Mouse (Mus musculus) stomach, embryonic 14.5 days (tissue): Measurements from ENCODE around the gene Stxbp3. TPM values are rescaled to one million over a fixed set of nuclear protein-coding genes. Genes with fewer than 3 reads are reported as not detected.
A peak's percentile ranks its signal among the peaks of the same experiment; 100 is the strongest.

ENCODE experiments used
- ATAC-seq: fragments of 200-750 bp; cut with Nextera tagmentation; 2 replicates; pipeline ENCODE4 v1.8.0; 2017; ENCODE audit warnings: low read depth, moderate TSS enrichment; ENCODE audit not compliant: insufficient number of reproducible peaks, insufficient read depth, low FRiP score
- H3K27ac ChIP-seq: fragments of 300-500 bp; sonication (generic); 2 replicates; pipeline ENCODE4 v1.5.1; 2014; ENCODE audit warnings: mild to moderate bottlenecking, low read length, moderate library complexity, mixed read lengths
- H3K27me3 ChIP-seq: fragments of 300-500 bp; sonication (generic); 2 replicates; pipeline ENCODE4 v1.6.1; 2014; ENCODE audit warnings: low read length, control low read depth, mixed read lengths; ENCODE audit not compliant: control insufficient read depth, insufficient read depth
- H3K36me3 ChIP-seq: fragments of 300-500 bp; sonication (generic); 2 replicates; pipeline ENCODE4 v1.6.1; 2014; ENCODE audit warnings: mild to moderate bottlenecking, control low read depth, low read length, moderate library complexity, mixed read lengths; ENCODE audit not compliant: control insufficient read depth, insufficient read depth
- H3K4me1 ChIP-seq: fragments of 300-500 bp; sonication (generic); 2 replicates; pipeline ENCODE4 v1.6.1; 2014; ENCODE audit warnings: low read length, control low read depth, mixed read lengths; ENCODE audit not compliant: control insufficient read depth, insufficient read depth
- H3K4me2 ChIP-seq: fragments of 300-500 bp; sonication (generic); replicated peaks from 2 replicates; pipeline ENCODE4 v1.6.1; 2014; ENCODE audit warnings: low read depth, low read length, control low read depth
- H3K4me3 ChIP-seq: fragments of 300-500 bp; sonication (generic); 2 replicates; pipeline ENCODE4 v1.5.1; 2014; ENCODE audit warnings: low read depth, low read length, control low read depth
- H3K9ac ChIP-seq: fragments of 300-500 bp; sonication (generic); replicated peaks from 2 replicates; pipeline ENCODE4 v1.6.1; 2014; ENCODE audit warnings: low read depth, mild to moderate bottlenecking, control low read depth, low read length, moderate library complexity, mixed read lengths
- H3K9me3 ChIP-seq: fragments of 300-500 bp; sonication (generic); 2 replicates; pipeline ENCODE4 v1.6.1; 2016; ENCODE audit warnings: low read depth, low read length, control low read depth; ENCODE audit not compliant: control insufficient read depth
- WGBS: fragments of 180-500 bp; shearing (Covaris S2); extraction: QIAGEN DNeasy Blood & Tissue Kit; methylation state at CpG from one replicate; pipeline ENCODE4 v1.1.7; 2014; 5-methylcytosine and 5-hydroxymethylcytosine counted together
- polyA plus RNA-seq: library from polyadenylated mRNA; unstranded; fragments of >200 nt; fragmentation: Nextera tagmentation; extraction: Ambion mirVana; gene quantifications from 2 replicates; pipeline ENCODE4 v1.2.1, GENCODE M21; 2014

Gene Stxbp3
- polyA plus RNA-seq, 1 experiment from 2014 or later: 43.6 TPM

DNA sequence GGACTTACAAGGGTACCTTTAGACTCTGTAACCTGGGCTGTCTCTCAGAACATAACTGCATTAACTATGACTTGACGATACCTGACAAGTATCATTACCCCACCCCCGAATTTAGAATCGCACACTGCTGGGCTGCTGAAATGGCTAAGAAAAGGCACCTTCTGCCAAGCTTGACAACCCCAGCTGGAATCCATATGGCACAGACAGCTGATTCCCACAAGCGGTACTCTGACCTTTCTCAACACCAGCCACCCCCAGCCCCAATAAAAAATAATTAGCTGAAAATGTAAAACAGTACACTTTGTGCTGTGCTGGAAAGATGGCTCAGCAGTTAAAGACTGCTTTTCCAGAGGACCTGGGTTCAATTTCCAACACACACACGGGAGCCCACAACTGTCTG lies 51.0 kb downstream of the Stxbp3 start:
- no peak overlapping the region for H3K27ac ChIP-seq
- ATAC-seq: no peak
- no peak overlapping the region for H3K4me2 ChIP-seq
- 76% methylated on average over 5 of the region's 5 CpGs for WGBS
- H3K4me1 ChIP-seq: no peaks in the 10 kb centered on the region
- H3K36me3 ChIP-seq: peaks cover 8% of the 10 kb centered on the region; the same call in 1 of the 2 replicates
- H3K4me3 ChIP-seq: no peak overlapping the region
- H3K9ac ChIP-seq: no peak overlapping the region
- no peaks in the 10 kb centered on the region for H3K9me3 ChIP-seq
- no peaks in the 10 kb centered on the region for H3K27me3 ChIP-seq

GRCm38 (mm10) chr3:108788455-108788794 lies 51.9 kb downstream of the Stxbp3 start:
- Histone ChIP-seq H3K4me2 (no peak overlapping the region), H3K27me3 (no peaks in the 10 kb centered on the region), H3K4me3 (no peak overlapping the region), H3K9me3 (no peaks in the 10 kb centered on the region), H3K36me3 (peaks cover 4% of the 10 kb centered on the region; the same call in 1 of the 2 replicates), H3K27ac (no peak overlapping the region), H3K4me1 (no peaks in the 10 kb centered on the region), H3K9ac (no peak overlapping the region)
- 82% methylated on average over 4 of the region's 4 CpGs for WGBS
- ATAC-seq: no peak

DNA sequence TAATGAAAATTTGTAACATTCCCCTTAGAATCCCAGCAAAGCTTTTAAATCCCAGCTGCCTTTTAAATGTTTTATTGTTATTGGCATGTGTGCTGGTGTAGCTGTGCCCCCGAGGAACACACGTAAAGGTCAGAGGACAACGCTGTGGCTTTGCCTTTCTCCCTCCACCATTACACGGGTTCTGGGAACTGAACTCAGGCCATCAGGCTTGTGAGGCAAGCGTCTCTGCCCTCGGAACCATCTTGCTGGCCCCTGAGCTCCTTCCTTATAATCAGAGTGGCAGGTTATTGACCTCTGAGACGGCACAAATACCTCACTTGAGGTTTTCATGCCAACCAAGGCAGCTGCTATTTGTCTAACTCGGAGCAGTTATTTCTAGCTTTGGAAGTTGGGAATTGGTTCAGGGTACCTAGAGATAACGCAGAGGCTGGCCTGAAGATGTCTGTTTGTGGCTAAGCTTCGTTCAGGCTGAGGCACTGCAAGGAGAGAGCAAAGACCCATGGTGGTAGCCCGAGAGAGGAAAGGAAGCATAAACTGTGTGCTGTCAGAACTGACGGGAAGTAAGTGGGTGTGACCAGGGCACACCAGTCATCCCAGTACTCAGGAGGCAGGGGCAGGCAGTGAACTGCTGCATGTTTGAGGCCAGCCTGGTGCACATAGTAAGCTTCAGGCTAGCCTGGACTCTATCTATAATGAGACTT lies 52.4 kb downstream of the Stxbp3 start:
- Histone ChIP-seq H3K27me3 (no peaks in the 10 kb centered on the region), H3K9ac (no peak overlapping the region), H3K4me1 (no peaks in the 10 kb centered on the region), H3K27ac (no peak overlapping the region), H3K36me3 (peaks cover 4% of the 10 kb centered on the region; the same call in 1 of the 2 replicates), H3K4me2 (no peak overlapping the region), H3K9me3 (no peaks in the 10 kb centered on the region), H3K4me3 (no peak overlapping the region)
- no peak for ATAC-seq
- WGBS: 54% methylated on average over 12 of the region's 12 CpGs

- Histone ChIP-seq H3K4me1 (0 out of 2 replicates have a peak, but pooled peaks cover under 1% of the 10 kb centered on the region), H3K4me2 (no peak overlapping the region), H3K27ac (no peak overlapping the region), H3K36me3 (no peaks in the 10 kb centered on the region), H3K4me3 (no peak overlapping the region), H3K27me3 (no peaks in the 10 kb centered on the region), H3K9me3 (no peaks in the 10 kb centered on the region), H3K9ac (no peak overlapping the region)
- WGBS: 70% methylated on average over 6 of the region's 6 CpGs
- no peak for ATAC-seq
Measured at GRCm38 (mm10) chr3:108786520-108786919, 53.8 kb downstream of the Stxbp3 start.

DNA sequence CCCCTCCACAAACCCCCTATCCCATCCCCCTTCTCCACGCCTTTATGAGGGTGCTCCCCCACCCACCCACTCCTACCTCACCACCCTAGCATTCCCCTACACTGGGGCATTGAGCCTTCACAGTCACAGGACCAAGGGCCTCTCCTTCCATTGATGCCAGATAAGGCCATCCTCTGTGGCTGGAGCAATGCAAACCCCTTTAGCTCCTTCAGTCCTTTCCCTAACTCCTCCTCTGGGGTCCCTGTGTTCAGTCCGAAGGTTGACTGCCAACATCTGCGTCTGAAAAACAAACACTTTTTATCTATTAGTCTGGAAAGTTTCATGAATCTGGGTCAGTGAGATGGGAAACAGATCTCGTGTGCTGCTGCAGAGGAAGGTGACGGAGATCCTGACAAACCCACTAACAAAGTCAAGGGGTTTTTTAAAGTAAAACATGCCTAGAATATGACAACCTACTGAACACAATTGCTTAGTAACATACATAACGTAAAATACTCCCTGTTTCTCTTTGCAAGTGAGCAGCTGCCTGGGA lies 57.9 kb downstream of the Stxbp3 start:
- Histone ChIP-seq H3K9ac (no peak overlapping the region), H3K4me1 (peaks cover 7% of the 10 kb centered on the region; the same call in 1 of the 2 replicates), H3K9me3 (no peaks in the 10 kb centered on the region), H3K27me3 (no peaks in the 10 kb centered on the region), H3K4me2 (no peak overlapping the region), H3K36me3 (no peaks in the 10 kb centered on the region), H3K4me3 (no peak overlapping the region), H3K27ac (peak overlapping the region; percentile 59; the same call in 1 of the 2 replicates)
- 34% methylated on average over 6 of the region's 6 CpGs for WGBS
- peak; percentile 28; the same call in 1 of the 2 replicates for ATAC-seq

DNA sequence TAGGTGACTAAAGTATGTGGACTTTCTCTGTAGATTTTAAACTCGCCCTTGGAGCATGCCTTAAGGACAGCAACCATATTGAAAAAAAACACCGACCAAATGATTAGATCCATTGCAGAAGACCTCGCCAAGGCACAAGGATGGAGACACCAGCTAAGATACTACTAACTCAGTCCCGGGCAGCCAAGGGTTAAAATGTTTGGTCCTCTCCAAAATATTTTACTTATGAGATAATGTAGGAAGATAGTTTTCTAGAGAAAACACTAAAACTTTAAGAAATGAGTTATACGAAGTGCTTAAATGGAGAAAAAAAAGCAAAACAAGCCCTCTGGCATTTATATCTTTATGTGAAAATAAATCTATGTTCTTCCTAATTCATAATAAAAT lies 58.4 kb downstream of the Stxbp3 start:
- Histone ChIP-seq H3K9ac (no peak overlapping the region), H3K4me3 (no peak overlapping the region), H3K9me3 (no peaks in the 10 kb centered on the region), H3K36me3 (no peaks in the 10 kb centered on the region), H3K27ac (no peak overlapping the region), H3K4me1 (peaks cover 7% of the 10 kb centered on the region; the same call in 1 of the 2 replicates), H3K27me3 (no peaks in the 10 kb centered on the region), H3K4me2 (no peak overlapping the region)
- ATAC-seq: no peak
- WGBS: 78% methylated on average over 5 of the region's 5 CpGs

DNA sequence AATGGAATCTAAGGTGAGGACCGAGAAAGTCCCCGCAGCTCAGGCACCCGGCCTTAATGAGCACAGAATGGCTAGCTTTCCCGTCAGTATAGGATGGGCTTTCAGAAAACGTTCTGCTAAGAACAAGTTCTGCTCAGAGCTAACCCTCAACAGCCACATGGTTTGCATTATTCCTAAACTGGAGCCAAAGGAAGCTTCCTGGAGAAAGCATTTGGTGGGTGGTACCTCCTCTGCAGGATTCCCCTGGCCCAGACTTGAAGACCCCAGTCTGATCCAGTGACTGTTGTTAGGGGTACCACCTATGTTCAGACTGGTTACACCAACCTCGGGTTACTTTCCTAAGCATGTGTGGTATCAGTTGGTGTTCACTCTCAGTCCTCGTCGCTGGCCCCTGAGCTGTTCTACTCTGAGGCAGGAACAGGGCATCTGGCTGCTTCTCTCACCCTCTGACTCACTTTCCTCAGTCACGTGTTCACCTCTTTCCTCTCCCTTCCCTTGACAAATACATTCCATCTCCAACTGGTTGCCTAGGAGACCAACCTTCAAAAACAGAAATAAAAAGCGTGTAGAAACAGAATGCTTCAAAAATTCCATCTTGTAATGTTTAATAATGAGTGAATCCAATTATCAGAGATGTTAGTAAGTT lies 59.0 kb downstream of the Stxbp3 start:
- ATAC-seq: 0 out of 2 replicates have a peak, but pooled peaks have one; percentile 16
- Histone ChIP-seq H3K9me3 (no peaks in the 10 kb centered on the region), H3K27me3 (no peaks in the 10 kb centered on the region), H3K4me3 (no peak overlapping the region), H3K9ac (no peak overlapping the region), H3K36me3 (no peaks in the 10 kb centered on the region), H3K4me2 (no peak overlapping the region), H3K4me1 (peaks cover 7% of the 10 kb centered on the region; the same call in 1 of the 2 replicates), H3K27ac (no peak overlapping the region)
- 69% methylated on average over 10 of the region's 10 CpGs for WGBS

DNA sequence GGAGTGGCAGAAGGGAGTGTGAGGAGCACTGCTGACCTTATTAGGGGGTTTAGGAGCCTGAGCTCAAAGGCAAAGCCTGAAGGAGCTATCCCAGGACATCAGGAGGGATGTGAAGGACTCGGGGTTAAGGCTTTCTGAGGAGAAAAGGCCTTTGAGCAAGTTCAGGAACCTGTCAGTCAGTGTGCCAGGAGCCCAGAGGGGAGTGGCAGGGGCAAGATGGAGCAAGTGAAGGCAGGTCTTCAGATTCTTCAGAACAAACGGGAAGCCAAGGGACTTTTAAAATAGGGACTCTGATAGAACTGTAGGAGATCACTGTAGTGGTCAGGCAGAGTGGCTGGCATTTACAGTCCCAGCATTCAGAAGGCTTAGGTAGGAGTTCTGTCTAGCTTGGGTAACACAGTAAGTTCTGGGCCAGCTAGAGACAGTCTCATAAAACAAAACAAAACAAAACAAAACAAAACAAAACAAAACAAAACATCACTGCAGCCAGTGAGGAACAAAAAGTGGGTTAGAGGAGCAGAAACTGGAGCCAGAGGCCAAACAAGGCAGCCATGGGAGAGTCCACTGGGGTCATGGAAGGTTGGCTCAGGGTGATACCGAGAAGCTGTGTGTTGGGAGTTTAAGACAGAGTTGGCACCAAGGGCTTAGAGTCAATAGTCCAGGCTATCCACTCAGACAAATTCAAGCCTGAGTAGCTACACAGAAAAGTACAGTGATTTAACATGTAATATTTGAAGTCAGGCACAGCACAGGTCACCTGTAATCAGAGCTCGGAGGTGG lies 61.4 kb downstream of the Stxbp3 start:
- H3K4me1 ChIP-seq: peaks cover 7% of the 10 kb centered on the region; the same call in 1 of the 2 replicates
- H3K9me3 ChIP-seq: no peaks in the 10 kb centered on the region
- no peak overlapping the region for H3K4me2 ChIP-seq
- H3K27ac ChIP-seq: no peak overlapping the region
- no peak for ATAC-seq
- WGBS: 62% methylated on average over 4 of the region's 4 CpGs
- H3K4me3 ChIP-seq: no peak overlapping the region
- H3K9ac ChIP-seq: no peak overlapping the region
- H3K36me3 ChIP-seq: no peaks in the 10 kb centered on the region
- no peaks in the 10 kb centered on the region for H3K27me3 ChIP-seq
